ENCODE assay signal across 21 mouse cellular contexts in the genomic region with DNA sequence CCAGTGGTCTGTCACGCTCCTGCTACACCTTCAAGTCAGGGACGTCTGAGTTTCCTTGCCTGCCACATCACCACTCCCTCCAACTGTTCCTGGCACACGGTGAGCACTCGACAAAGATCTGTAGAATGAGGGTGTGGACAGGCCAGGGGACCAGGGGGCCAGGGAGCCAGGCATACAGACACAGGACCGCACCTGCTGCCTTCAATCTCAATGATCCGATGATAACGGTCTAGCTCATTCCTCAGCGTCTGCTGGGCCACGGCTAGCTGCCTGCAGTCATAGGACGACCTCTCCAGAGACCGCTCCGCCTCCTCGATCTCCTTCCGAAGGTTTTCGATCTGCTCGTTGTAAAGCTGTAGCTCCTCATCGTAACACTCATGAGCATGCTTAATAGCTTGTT.
"Had no signal": no experiment of that assay in that cellular context is flagged by ENCODE, and none has a peak within 500 bp of the region (broad histone marks: within the 10 kb centered on the region; RNA-seq: fewer than 3 reads in every experiment).

No protein-coding gene starts in this region.

- H3K4me3 ChIP-seq: intestine, embryonic 15.5 days; layer of hippocampus, adult 2 months; liver, embryonic 12.5 days; liver, embryonic 15.5 days; lung, embryonic 15.5 days; midbrain, embryonic 10.5 days; midbrain, embryonic 13.5 days had no signal

- H3K27ac ChIP-seq: intestine, embryonic 15.5 days; kidney, postnatal 0 days; layer of hippocampus, adult 2 months; liver, embryonic 12.5 days; liver, embryonic 15.5 days; lung, embryonic 15.5 days; macrophage; midbrain, embryonic 10.5 days; midbrain, embryonic 13.5 days had no signal

- H3K4me2 ChIP-seq: intestine, embryonic 15.5 days; liver, embryonic 12.5 days; liver, embryonic 15.5 days; lung, embryonic 15.5 days; midbrain, embryonic 13.5 days had no signal

- H3K9me3 ChIP-seq: intestine, embryonic 15.5 days; liver, embryonic 12.5 days; liver, embryonic 15.5 days; lung, embryonic 15.5 days; midbrain, embryonic 10.5 days; midbrain, embryonic 13.5 days had no signal

- ATAC-seq: intestine, embryonic 15.5 days; liver, embryonic 12.5 days; midbrain, embryonic 13.5 days; midbrain, embryonic 16.5 days had no signal

- H3K9ac ChIP-seq: intestine, embryonic 15.5 days; liver, embryonic 12.5 days; liver, embryonic 15.5 days; lung, embryonic 15.5 days; midbrain, embryonic 13.5 days had no signal

- DNase-seq: kidney, adult 11 months; kidney, adult 9 months; kidney, postnatal 25 days; layer of hippocampus, adult 9-11 months; liver; lung, adult 18-20 months; lung, postnatal 14 days; right cerebral cortex, postnatal 25 days; spleen, adult 18-20 months; thymus, adult 18-20 months; thymus, postnatal 36 days had no signal

- H3K4me1 ChIP-seq: intestine, embryonic 15.5 days; liver, embryonic 12.5 days; liver, embryonic 15.5 days; midbrain, embryonic 10.5 days; midbrain, embryonic 13.5 days had no signal

- H3K27me3 ChIP-seq: intestine, embryonic 15.5 days; liver, embryonic 12.5 days; liver, embryonic 15.5 days; lung, embryonic 15.5 days; midbrain, embryonic 13.5 days had no signal

- H3K36me3 ChIP-seq: intestine, embryonic 15.5 days; liver, embryonic 12.5 days; liver, embryonic 15.5 days; lung, embryonic 15.5 days; midbrain, embryonic 10.5 days; midbrain, embryonic 13.5 days had no signal
